Mouse (Mus musculus) neural tube, embryonic 14.5 days (tissue): ENCODE data around the gene Pmpcb. TPM values are rescaled to one million over a fixed set of nuclear protein-coding genes. Genes with fewer than 3 reads are reported as not detected.

Experiments used
- ATAC-seq: fragments of 200-750 bp; cut with Nextera tagmentation; 2 replicates; pipeline ENCODE4 v1.8.0; 2017; ENCODE audit warnings: low read depth, mild to moderate bottlenecking, moderate TSS enrichment, moderate library complexity
- H3K27ac ChIP-seq: fragments of 300-500 bp; sonication (generic); 2 replicates; pipeline ENCODE4 v1.5.1; 2014; ENCODE audit warnings: low read depth, mild to moderate bottlenecking, control low read depth, low read length, moderate library complexity, mixed read lengths
- H3K27me3 ChIP-seq: fragments of 300-500 bp; sonication (generic); 2 replicates; pipeline ENCODE4 v1.6.1; 2014; ENCODE audit warnings: low read length; ENCODE audit not compliant: control insufficient read depth, insufficient read depth
- H3K36me3 ChIP-seq: fragments of 300-500 bp; sonication (generic); 2 replicates; pipeline ENCODE4 v1.6.1; 2014; ENCODE audit warnings: low read length, mixed read lengths; ENCODE audit not compliant: control insufficient read depth, insufficient read depth
- H3K4me1 ChIP-seq: fragments of 300-500 bp; sonication (generic); 2 replicates; pipeline ENCODE4 v1.6.1; 2014; ENCODE audit warnings: low read length; ENCODE audit not compliant: control insufficient read depth, insufficient read depth
- H3K4me2 ChIP-seq: fragments of 300-500 bp; sonication (generic); 2 replicates; pipeline ENCODE4 v1.6.1; 2014; ENCODE audit warnings: mild to moderate bottlenecking, low read depth, low read length, control low read depth
- H3K4me3 ChIP-seq: fragments of 300-500 bp; sonication (generic); 2 replicates; pipeline ENCODE4 v1.5.1; 2014; ENCODE audit warnings: low read depth, low read length, control low read depth, mixed read lengths
- H3K9ac ChIP-seq: fragments of 300-500 bp; sonication (generic); replicated peaks from 2 replicates; pipeline ENCODE4 v1.6.1; 2014; ENCODE audit warnings: low read depth, mild to moderate bottlenecking, control low read depth, low read length, mixed read lengths
- H3K9me3 ChIP-seq: fragments of 300-500 bp; sonication (generic); 2 replicates; pipeline ENCODE4 v1.6.1; 2016; ENCODE audit warnings: low read length; ENCODE audit not compliant: control insufficient read depth
- WGBS: fragments of 180-500 bp; shearing (Covaris S2); extraction: QIAGEN DNeasy Blood & Tissue Kit; methylation state at CpG from one replicate; pipeline ENCODE4 v1.1.7; 2014; 5-methylcytosine and 5-hydroxymethylcytosine counted together
- polyA plus RNA-seq: library from polyadenylated mRNA; unstranded; fragments of >200 nt; fragmentation: Nextera tagmentation; extraction: Ambion mirVana; gene quantifications from 2 replicates; pipeline ENCODE4 v1.2.1, GENCODE M21; 2014

Gene Pmpcb
- polyA plus RNA-seq, 1 experiment from 2014 or later = 82.1 TPM

DNA sequence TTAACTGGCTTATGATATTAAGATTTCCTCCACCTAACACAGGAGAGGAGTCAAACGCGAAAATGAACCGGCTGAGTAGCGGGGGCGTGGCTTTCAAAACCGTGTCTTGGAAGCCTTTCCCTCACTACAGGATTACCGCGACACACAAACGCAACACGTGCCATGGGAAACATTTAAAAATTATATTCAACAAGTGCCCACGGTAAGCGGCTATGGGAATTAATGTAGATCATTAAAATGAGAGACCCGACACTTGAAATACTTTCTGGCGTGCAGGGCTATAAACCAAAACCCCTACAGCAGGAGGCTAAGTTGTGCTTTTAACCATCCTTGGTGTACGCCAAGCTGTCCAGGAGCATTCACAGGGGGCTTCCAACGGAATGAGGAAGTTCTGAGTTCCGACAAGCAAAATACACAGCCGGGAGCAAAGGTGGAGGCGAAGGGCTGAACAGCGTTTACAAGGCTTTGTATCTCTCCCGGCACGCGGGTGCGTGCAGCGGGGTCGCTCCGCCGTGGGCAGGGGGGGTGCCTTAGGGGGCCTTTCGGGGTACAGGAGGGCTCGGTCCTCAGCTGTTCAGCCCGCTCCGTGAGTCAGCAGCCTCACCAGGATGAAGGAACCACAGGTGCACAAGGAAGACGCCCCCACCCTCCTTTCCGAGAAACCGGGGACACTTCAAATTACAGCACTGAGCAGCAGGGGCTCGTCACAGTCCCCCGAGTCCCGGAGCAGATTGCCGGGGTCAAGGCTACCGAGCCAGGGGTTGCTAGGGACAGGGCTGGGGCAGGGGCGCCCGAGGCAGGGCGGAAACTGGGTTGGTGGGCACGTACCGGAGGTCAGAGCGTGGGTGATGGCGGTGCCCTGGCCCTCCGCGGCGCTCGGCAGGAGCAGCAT, 47.5 kb downstream of the Pmpcb start:
- Histone ChIP-seq H3K27me3 (no peaks in the 10 kb centered on the region), H3K4me1 (peaks cover 18% of the 10 kb centered on the region), H3K4me2 (peak overlapping the region; percentile 66), H3K27ac (peak overlapping the region; percentile 72), H3K9me3 (no peaks in the 10 kb centered on the region), H3K36me3 (peaks cover 27% of the 10 kb centered on the region), H3K4me3 (peak overlapping the region; percentile 96), H3K9ac (peak overlapping the region; percentile 72)
- under 1% methylated on average over 51 of the region's 51 CpGs for WGBS
- ATAC-seq = peak; percentile 84

- peak within 1 kb of the TSS; percentile 72 for H3K27ac ChIP-seq
- H3K36me3 ChIP-seq = peaks cover 21% of the 10 kb centered on the region; the same call in 1 of the 2 replicates
- peak within 1 kb of the TSS; percentile 96 for H3K4me3 ChIP-seq
- no peaks in the 10 kb centered on the region for H3K9me3 ChIP-seq
- WGBS = 1% methylated on average over 37 of the region's 37 CpGs
- H3K27me3 ChIP-seq = no peaks in the 10 kb centered on the region
- H3K4me1 ChIP-seq = peaks cover 18% of the 10 kb centered on the region
- peak within 1 kb of the TSS; percentile 91 for H3K9ac ChIP-seq
- ATAC-seq = peak; percentile 97
- peak within 1 kb of the TSS; percentile 84 for H3K4me2 ChIP-seq
These were observed 48.1 kb downstream of the Pmpcb start, which contains the start of the genes Dnajc2 and Psmc2 for GRCm38 (mm10) chr5:21785053-21785452. Dnajc2 (minus strand) TSS chr5:21785251. Psmc2 (plus strand) TSS chr5:21785283.

- peak overlapping the region; percentile 84; the same call in 1 of the 2 replicates for H3K4me2 ChIP-seq
- no peak overlapping the region for H3K9ac ChIP-seq
- peak overlapping the region; percentile 60; the same call in 1 of the 2 replicates for H3K27ac ChIP-seq
- no peaks in the 10 kb centered on the region for H3K9me3 ChIP-seq
- no peaks in the 10 kb centered on the region for H3K27me3 ChIP-seq
- H3K4me3 ChIP-seq = no peak overlapping the region
- H3K4me1 ChIP-seq = peaks cover 18% of the 10 kb centered on the region
- ATAC-seq = no peak
- peaks cover 14% of the 10 kb centered on the region; the same call in 1 of the 2 replicates for H3K36me3 ChIP-seq
- 81% methylated on average over 7 of the region's 7 CpGs for WGBS
These were observed 48.8 kb downstream of the Pmpcb start for GRCm38 (mm10) chr5:21785776-21786175.

DNA sequence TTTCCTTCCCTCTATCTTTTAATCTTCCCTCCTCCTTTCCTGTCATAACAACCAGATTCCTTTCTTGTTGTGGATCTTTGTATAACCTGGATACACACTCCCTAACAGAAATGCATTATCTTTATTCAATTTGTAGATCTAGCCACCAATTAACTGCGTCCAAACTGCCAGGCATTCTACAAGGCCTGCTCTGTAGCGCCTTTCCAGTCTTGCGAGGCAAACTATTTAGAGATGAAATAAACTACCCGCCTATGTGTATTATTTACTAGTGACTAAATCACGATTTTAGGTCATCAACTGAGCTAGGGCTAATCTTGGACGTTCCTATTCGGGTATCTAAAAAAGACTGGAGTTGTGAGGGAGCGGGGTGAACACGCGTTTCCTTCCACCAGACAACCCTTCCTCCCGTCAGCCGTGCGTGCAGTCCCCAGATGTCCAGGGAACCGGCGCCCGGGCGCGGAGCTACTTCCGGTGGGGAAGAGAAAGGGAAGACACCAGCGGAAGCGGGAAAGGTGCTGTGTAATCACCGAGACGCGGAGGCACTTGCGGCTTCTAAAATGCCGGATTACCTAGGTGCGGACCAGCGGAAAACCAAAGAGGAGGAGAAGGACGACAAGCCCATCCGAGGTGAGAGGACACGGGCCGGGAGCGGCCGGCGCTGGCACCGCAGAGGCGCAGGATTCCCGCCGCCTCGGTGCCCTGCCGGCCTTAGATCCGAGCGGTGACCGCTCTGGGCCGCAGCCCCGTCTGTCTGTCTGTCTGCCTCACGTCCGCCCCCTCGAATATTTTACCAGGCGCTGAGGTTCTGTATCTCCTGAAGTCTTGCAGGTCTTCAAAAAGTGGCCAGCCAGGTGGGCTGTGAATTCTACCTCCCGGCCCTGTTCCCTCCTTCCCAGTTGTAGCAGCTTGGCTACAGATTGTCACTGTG, 49.6 kb downstream of the Pmpcb start:
- peak; percentile 88 for ATAC-seq
- Histone ChIP-seq H3K27ac (peak overlapping the region; percentile 60), H3K36me3 (peaks cover 6% of the 10 kb centered on the region; the same call in 1 of the 2 replicates), H3K4me3 (peak overlapping the region; percentile 95), H3K4me2 (peak overlapping the region; percentile 84), H3K9ac (peak overlapping the region; percentile 91), H3K27me3 (no peaks in the 10 kb centered on the region), H3K4me1 (peaks cover 18% of the 10 kb centered on the region), H3K9me3 (no peaks in the 10 kb centered on the region)
- WGBS = 2% methylated on average over 51 of the region's 51 CpGs

- 0 out of 2 replicates have a peak, but pooled peaks cover 3% of the 10 kb centered on the region for H3K36me3 ChIP-seq
- H3K9ac ChIP-seq = peak overlapping the region; percentile 91
- H3K27me3 ChIP-seq = no peaks in the 10 kb centered on the region
- H3K4me3 ChIP-seq = peak overlapping the region; percentile 95
- WGBS = 40% methylated on average over 11 of the region's 11 CpGs
- H3K27ac ChIP-seq = no peak overlapping the region; the same call in 1 of the 2 replicates
- no peak for ATAC-seq
- peaks cover 18% of the 10 kb centered on the region for H3K4me1 ChIP-seq
- peak overlapping the region; percentile 84 for H3K4me2 ChIP-seq
- no peaks in the 10 kb centered on the region for H3K9me3 ChIP-seq
These were observed 50.5 kb downstream of the Pmpcb start for GRCm38 (mm10) chr5:21787186-21788105.

- no peak overlapping the region for H3K27ac ChIP-seq
- no peak overlapping the region for H3K9ac ChIP-seq
- no peaks in the 10 kb centered on the region for H3K9me3 ChIP-seq
- no peak for ATAC-seq
- 59% methylated on average over 5 of the region's 5 CpGs for WGBS
- peaks cover 18% of the 10 kb centered on the region for H3K4me1 ChIP-seq
- no peaks in the 10 kb centered on the region for H3K27me3 ChIP-seq
- H3K4me2 ChIP-seq = no peak overlapping the region
- no peak overlapping the region for H3K4me3 ChIP-seq
- H3K36me3 ChIP-seq = no peaks in the 10 kb centered on the region
These were observed 52.1 kb downstream of the Pmpcb start for GRCm38 (mm10) chr5:21789061-21789460.

GRCm38 (mm10) chr5:21792166-21792565, 55.2 kb downstream of the Pmpcb start:
- Histone ChIP-seq H3K9me3 (no peaks in the 10 kb centered on the region), H3K4me3 (no peak overlapping the region), H3K9ac (no peak overlapping the region), H3K4me1 (peaks cover 13% of the 10 kb centered on the region), H3K36me3 (peaks cover 10% of the 10 kb centered on the region), H3K27ac (no peak overlapping the region), H3K4me2 (no peak overlapping the region), H3K27me3 (no peaks in the 10 kb centered on the region)
- no peak for ATAC-seq

GRCm38 (mm10) chr5:21802907-21803306, 66.0 kb downstream of the Pmpcb start:
- ATAC-seq = no peak
- 91% methylated on average over 9 of the region's 9 CpGs for WGBS
- no peak overlapping the region for H3K4me2 ChIP-seq
- H3K27ac ChIP-seq = no peak overlapping the region
- no peak overlapping the region for H3K4me3 ChIP-seq
- no peak overlapping the region for H3K9ac ChIP-seq
- H3K4me1 ChIP-seq = no peaks in the 10 kb centered on the region
- H3K27me3 ChIP-seq = no peaks in the 10 kb centered on the region
- no peaks in the 10 kb centered on the region for H3K9me3 ChIP-seq
- peaks cover 50% of the 10 kb centered on the region for H3K36me3 ChIP-seq
